Mouse (Mus musculus) olfactory bulb, adult 2 months (tissue): Measurements from ENCODE around the gene C1qtnf6. TPM values are rescaled to one million over a fixed set of nuclear protein-coding genes. Genes with fewer than 3 reads are reported as not detected.

Experiments
- H3K27ac ChIP-seq: fragments of 200-500 bp; 2 replicates; pipeline ENCODE4 v1.5.1; 2012; ENCODE audit warnings: low read depth, low read length; ENCODE audit not compliant: insufficient read depth
- H3K4me1 ChIP-seq: fragments of 200-500 bp; 2 replicates; pipeline ENCODE4 v1.6.1; 2012; ENCODE audit warnings: low read length; ENCODE audit not compliant: control insufficient read depth, insufficient read depth
- H3K4me3 ChIP-seq: fragments of 200-500 bp; 2 replicates; pipeline ENCODE4 v1.5.1; 2012; ENCODE audit warnings: mild to moderate bottlenecking, low read depth, low read length, moderate library complexity; ENCODE audit not compliant: insufficient read depth
- CTCF ChIP-seq: fragments of 200-500 bp; IDR thresholded peaks from 2 replicates; pipeline ENCODE4 v1.5.1; 2012; ENCODE audit warnings: low read depth, mild to moderate bottlenecking, low read length, moderate library complexity; ENCODE audit not compliant: insufficient read depth
- POLR2A ChIP-seq: fragments of 200-500 bp; IDR thresholded peaks from 2 replicates; pipeline ENCODE4 v1.6.1; 2012; ENCODE audit warnings: mild to moderate bottlenecking, low read depth, low read length, moderate library complexity; ENCODE audit not compliant: insufficient read depth
- WGBS: fragments of 180-500 bp; shearing (Covaris S2); methylation state at CpG from one replicate; pipeline ENCODE4 v1.1.7; 2018; 5-methylcytosine and 5-hydroxymethylcytosine counted together
- polyA plus RNA-seq: library from polyadenylated mRNA; stranded (reverse); fragments of >200 nt; gene quantifications from 2 replicates; pipeline ENCODE4 v1.2.4, GENCODE M21; 2012; ENCODE audit warnings: low replicate concordance; ENCODE audit not compliant: missing spikeins, insufficient read depth, insufficient read length

C1qtnf6 gene
- polyA plus RNA-seq, 1 experiment, result not detected

- no peak overlapping the region for H3K27ac ChIP-seq
- 96% methylated on average over 5 of the region's 5 CpGs for WGBS
- H3K4me1 ChIP-seq, result peaks cover 8% of the 10 kb centered on the region
- TF ChIP-seq POLR2A (no peak), CTCF (no peak)
- H3K4me3 ChIP-seq, result no peak overlapping the region
These were observed 7.1 kb downstream of the C1qtnf6 start for GRCm38 (mm10) chr15:78524163-78524562.

GRCm38 (mm10) chr15:78521892-78522291, 9.3 kb downstream of the C1qtnf6 start:
- TF ChIP-seq POLR2A (no peak), CTCF (no peak)
- Histone ChIP-seq H3K27ac (no peak overlapping the region), H3K4me3 (no peak overlapping the region), H3K4me1 (peaks cover 4% of the 10 kb centered on the region)
- WGBS, result 87% methylated on average over 6 of the region's 6 CpGs

- Histone ChIP-seq H3K4me3 (no peak overlapping the region), H3K4me1 (peaks cover 4% of the 10 kb centered on the region), H3K27ac (no peak overlapping the region)
- WGBS, result 86% methylated on average over 8 of the region's 8 CpGs
- TF ChIP-seq POLR2A, result no peak
- TF ChIP-seq CTCF, result no peak
These were observed 9.9 kb downstream of the C1qtnf6 start for GRCm38 (mm10) chr15:78521331-78521730.

DNA sequence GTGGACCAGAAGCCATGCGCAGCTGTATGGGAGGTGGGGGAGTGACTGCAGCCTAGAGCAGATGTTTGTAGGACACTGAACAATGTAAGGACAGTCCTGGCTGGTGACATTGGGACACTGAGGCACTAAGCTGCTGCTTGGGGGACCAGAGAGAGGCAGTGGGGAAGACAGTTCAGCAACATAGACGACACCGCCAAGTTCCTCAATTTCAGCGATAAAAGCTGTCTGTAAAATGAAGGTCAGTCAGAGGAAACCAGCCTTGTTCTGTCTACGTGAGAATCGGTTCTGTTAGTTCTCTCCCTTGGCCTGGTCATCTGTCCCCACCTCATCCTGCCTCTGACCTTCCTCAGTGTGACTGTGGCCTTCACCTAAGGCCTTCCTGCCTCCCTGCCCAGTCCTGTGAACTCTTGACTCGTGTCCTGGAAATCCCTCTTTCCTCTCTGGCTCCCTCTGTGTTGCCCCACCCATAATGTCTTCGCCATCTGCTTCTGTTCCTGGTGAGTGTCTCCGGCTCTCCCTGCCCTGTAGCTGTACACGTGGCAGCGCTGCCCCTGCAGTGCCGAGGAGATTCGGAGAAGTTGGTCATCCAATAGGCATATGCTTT, 11.0 kb downstream of the C1qtnf6 start:
- no peak overlapping the region for H3K4me3 ChIP-seq
- TF ChIP-seq CTCF, result no peak
- no peak for TF ChIP-seq POLR2A
- 77% methylated on average over 13 of the region's 13 CpGs for WGBS

DNA sequence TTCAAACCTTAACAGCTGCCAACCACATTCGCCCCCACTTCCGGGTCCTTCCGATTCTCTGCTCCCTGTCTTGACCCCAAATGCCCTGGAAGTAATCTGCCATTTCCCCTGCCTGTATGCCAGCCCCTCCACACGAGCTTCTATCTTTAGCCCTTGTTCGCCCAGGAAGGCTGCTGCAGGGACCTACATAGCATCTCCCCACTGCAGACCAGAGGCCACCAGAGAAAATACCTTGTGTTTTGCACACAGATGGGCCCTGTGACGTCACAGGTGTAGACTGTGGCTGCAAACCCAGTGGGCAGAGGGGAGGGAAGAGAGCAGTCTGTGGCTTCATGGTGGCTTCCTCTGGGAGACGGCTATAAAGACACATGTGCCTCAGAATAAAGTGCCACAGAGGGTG, 13.0 kb downstream of the C1qtnf6 start:
- TF ChIP-seq POLR2A (no peak), CTCF (no peak)
- Histone ChIP-seq H3K4me3 (no peak overlapping the region), H3K4me1 (peaks cover 6% of the 10 kb centered on the region), H3K27ac (no peak overlapping the region)
- WGBS, result 59% methylated on average over 7 of the region's 7 CpGs

More for the DNA sequence above, 11.0 kb downstream of the C1qtnf6 start:
- Histone ChIP-seq H3K27ac (no peak overlapping the region), H3K4me1 (peaks cover 4% of the 10 kb centered on the region)

DNA sequence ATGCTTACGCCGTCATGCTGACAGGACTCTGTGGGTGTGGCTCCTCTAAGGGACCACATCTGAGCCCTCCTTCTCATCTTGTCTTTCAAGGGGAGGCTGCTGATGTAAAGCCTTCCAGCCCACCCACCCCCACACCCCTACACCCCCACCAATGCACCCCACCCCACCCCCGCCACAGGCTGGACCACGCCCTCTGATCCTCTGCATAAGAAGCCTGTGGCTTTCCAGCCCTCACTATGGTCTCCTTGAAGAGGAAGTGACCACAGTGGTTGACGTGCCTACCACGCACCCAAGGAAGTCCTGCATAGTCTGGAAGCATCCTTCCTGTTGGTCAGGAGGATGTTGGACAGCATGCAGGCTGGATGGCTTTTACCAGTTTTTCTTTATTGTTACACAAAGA, 15.5 kb downstream of the C1qtnf6 start:
- Histone ChIP-seq H3K27ac (no peak overlapping the region), H3K4me1 (peaks cover 6% of the 10 kb centered on the region), H3K4me3 (no peak overlapping the region)
- TF ChIP-seq POLR2A (no peak), CTCF (no peak)
- 92% methylated on average over 6 of the region's 6 CpGs for WGBS

- Histone ChIP-seq H3K4me1 (peaks cover 6% of the 10 kb centered on the region), H3K4me3 (no peak overlapping the region), H3K27ac (no peak overlapping the region)
- WGBS, result 31% methylated on average over 7 of the region's 7 CpGs
- no peak for TF ChIP-seq POLR2A
- no peak; the same call in 1 of the 2 replicates for TF ChIP-seq CTCF
These were observed 16.6 kb downstream of the C1qtnf6 start for GRCm38 (mm10) chr15:78514393-78515146.

DNA sequence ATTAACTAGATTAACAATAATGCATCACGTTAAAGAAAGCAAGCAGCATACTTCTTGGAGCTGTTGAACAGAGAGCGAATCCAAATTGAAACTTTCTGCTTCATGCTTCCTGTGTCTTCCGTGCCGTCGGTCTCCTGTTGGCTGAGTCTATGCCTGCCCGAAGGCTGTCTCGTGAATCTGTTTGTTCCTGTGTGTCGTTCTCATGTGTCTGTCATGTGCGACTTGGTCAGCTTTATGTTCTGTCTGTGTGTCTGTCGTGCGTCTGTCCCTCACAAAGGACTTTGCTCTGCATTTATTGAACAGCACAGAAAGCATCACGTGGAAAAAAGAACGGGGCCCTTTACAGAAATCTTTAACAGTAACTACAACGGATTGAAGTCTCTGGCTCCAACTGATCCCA, 18.2 kb downstream of the C1qtnf6 start:
- WGBS, result 92% methylated on average over 14 of the region's 14 CpGs

GRCm38 (mm10) chr15:78511951-78512350, 19.3 kb downstream of the C1qtnf6 start:
- Histone ChIP-seq H3K27ac (no peak overlapping the region), H3K4me3 (no peak overlapping the region), H3K4me1 (peaks cover 2% of the 10 kb centered on the region; the same call in 1 of the 2 replicates)
- 90% methylated on average over 7 of the region's 7 CpGs for WGBS
- TF ChIP-seq POLR2A (no peak), CTCF (no peak)

More for the DNA sequence above, 18.2 kb downstream of the C1qtnf6 start:
- H3K4me1 ChIP-seq, result peaks cover 2% of the 10 kb centered on the region; the same call in 1 of the 2 replicates
- TF ChIP-seq CTCF (no peak), POLR2A (no peak)
- H3K4me3 ChIP-seq, result no peak overlapping the region
- no peak overlapping the region for H3K27ac ChIP-seq

GRCm38 (mm10) chr15:78510736-78511135, 20.5 kb downstream of the C1qtnf6 start:
- H3K4me1 ChIP-seq, result peaks cover 2% of the 10 kb centered on the region; the same call in 1 of the 2 replicates
- H3K4me3 ChIP-seq, result no peak overlapping the region
- H3K27ac ChIP-seq, result no peak overlapping the region
- 91% methylated on average over 6 of the region's 6 CpGs for WGBS
- TF ChIP-seq CTCF (no peak), POLR2A (no peak)
